Mouse (Mus musculus): ENCODE results near the gene Xpnpep2.

GRCm38 (mm10) chrX:48062481-48062880 lies 46.0 kb upstream of the Xpnpep2 start:
- TF ChIP-seq CTCF (IDR thresholded peaks at IDR 0.05; ENCODE audit: low read depth) (no peak), EP300 (IDR thresholded peaks at IDR 0.05; ENCODE audit: low read depth) (no peak)

All from heart, postnatal 0 days (tissue).